ENCODE assay signal across 8 mouse cellular contexts in genomic region chr6:148211897-148212680, GRCm38 (mm10). TPM values are rescaled to one million over a fixed set of nuclear protein-coding genes. Genes with fewer than 3 reads are reported as not detected.
DNase-seq lines count a peak whose midpoint lies in the region; ATAC-seq and TF ChIP-seq lines count a peak whose summit lies in the region.

Gene Ergic2 (minus strand): TSS chr6:148212374.

- peak within 1 kb of the TSS; percentile 99 for H3K4me3 ChIP-seq in bone marrow macrophage, adult 2 months (ENCODE audit: insufficient read depth, low read length)
- H3K4me3 ChIP-seq in embryonic fibroblast, embryonic 13.5 days (ENCODE audit: insufficient read depth, low read length) = peak within 1 kb of the TSS; percentile 92
- peak within 1 kb of the TSS; percentile 84 for H3K4me3 ChIP-seq in kidney, embryonic 14.5 days (ENCODE audit: low read length)
- H3K4me3 ChIP-seq in limb, embryonic 15.5 days = peak within 1 kb of the TSS; percentile 86

- no peaks in the 10 kb centered on the region for H3K9me3 ChIP-seq in kidney, embryonic 14.5 days (ENCODE audit: control insufficient read depth, low read length)
- no peaks in the 10 kb centered on the region for H3K9me3 ChIP-seq in limb, embryonic 15.5 days

- TF ChIP-seq CTCF in bone marrow macrophage, adult 2 months (IDR thresholded peaks at IDR 0.05; ENCODE audit: low read depth, low read length) = no peak
- no peak for TF ChIP-seq CTCF in embryonic fibroblast, embryonic 13.5 days (IDR thresholded peaks at IDR 0.05; ENCODE audit: borderline replicate concordance, insufficient read depth, low read length)

- peak within 1 kb of the TSS; percentile 75 for H3K4me2 ChIP-seq in kidney, embryonic 14.5 days (replicated peaks; ENCODE audit: low read depth, low read length)
- peak within 1 kb of the TSS; percentile 61 for H3K4me2 ChIP-seq in limb, embryonic 15.5 days

- peak; percentile 100 for DNase-seq in A20 (ENCODE audit: low read depth, low spot score)
- DNase-seq in heart, adult 9 months (ENCODE audit: low spot score in 2 of 2) = peak; percentile 97 to 99
- DNase-seq in monocyte, adult 2 months (ENCODE audit: low read depth in 1 of 2, low spot score in 2 of 2) = peak; percentile 96 to 97
- peak; percentile 98 to 99 for DNase-seq in spleen, postnatal 36 days (ENCODE audit: low spot score in 2 of 2)

- H3K9ac ChIP-seq in kidney, embryonic 14.5 days (ENCODE audit: low read depth, low read length) = peak within 1 kb of the TSS; percentile 80
- peak within 1 kb of the TSS; percentile 96 for H3K9ac ChIP-seq in limb, embryonic 15.5 days

- ATAC-seq in kidney, embryonic 14.5 days (ENCODE audit: low FRiP score, low TSS enrichment) = peak; percentile 99
- ATAC-seq in limb, embryonic 15.5 days (ENCODE audit: insufficient number of reproducible peaks, low FRiP score, low TSS enrichment, low read depth) = peak; percentile 98

- peak; percentile 83; the same call in 1 of the 2 replicates for TF ChIP-seq POLR2A in bone marrow macrophage, adult 2 months (IDR thresholded peaks at IDR 0.05; ENCODE audit: borderline replicate concordance, low read depth, low read length)
- peak; percentile 74 for TF ChIP-seq POLR2A in embryonic fibroblast, embryonic 13.5 days (IDR thresholded peaks at IDR 0.05; ENCODE audit: low read depth, low read length)

- peaks cover 5% of the 10 kb centered on the region for H3K4me1 ChIP-seq in bone marrow macrophage, adult 2 months (ENCODE audit: control insufficient read depth, insufficient read depth, low read length)
- peaks cover 4% of the 10 kb centered on the region; the same call in 1 of the 2 replicates for H3K4me1 ChIP-seq in embryonic fibroblast, embryonic 13.5 days (ENCODE audit: control insufficient read depth, insufficient read depth, low read length)
- H3K4me1 ChIP-seq in kidney, embryonic 14.5 days (ENCODE audit: control insufficient read depth, insufficient read depth, low read length) = peaks cover 5% of the 10 kb centered on the region; the same call in 1 of the 2 replicates
- peaks cover 8% of the 10 kb centered on the region; the same call in 1 of the 2 replicates for H3K4me1 ChIP-seq in limb, embryonic 15.5 days

- no peaks in the 10 kb centered on the region for H3K36me3 ChIP-seq in kidney, embryonic 14.5 days (ENCODE audit: control insufficient read depth, insufficient read depth, low read length)
- H3K36me3 ChIP-seq in limb, embryonic 15.5 days = no peaks in the 10 kb centered on the region

- peak within 1 kb of the TSS; percentile 82 for H3K27ac ChIP-seq in bone marrow macrophage, adult 2 months (ENCODE audit: insufficient read depth, low read depth, low read length)
- H3K27ac ChIP-seq in embryonic fibroblast, embryonic 13.5 days (ENCODE audit: insufficient read depth, low read length) = peak within 1 kb of the TSS; percentile 49
- peak within 1 kb of the TSS; percentile 86 for H3K27ac ChIP-seq in kidney, embryonic 14.5 days (ENCODE audit: low read depth, low read length)
- H3K27ac ChIP-seq in limb, embryonic 15.5 days = peak within 1 kb of the TSS; percentile 88

- WGBS in kidney, embryonic 14.5 days = under 1% methylated on average over 61 of the region's 61 CpGs
- WGBS in limb, embryonic 15.5 days = under 1% methylated on average over 61 of the region's 61 CpGs

- no peaks in the 10 kb centered on the region for H3K27me3 ChIP-seq in kidney, embryonic 14.5 days (ENCODE audit: control insufficient read depth, insufficient read depth, low read length)
- no peaks in the 10 kb centered on the region for H3K27me3 ChIP-seq in limb, embryonic 15.5 days

RNA-seq across cellular contexts. Expression of gene Ergic2, which starts in this region (rescaled TPM):
- 62.4 and 72.2 TPM in 2 replicates for polyA plus RNA-seq in bone marrow macrophage, adult 2 months (2012; ENCODE audit: insufficient read depth, insufficient read length, missing spikeins)
- 124 and 152 TPM in 2 replicates for polyA plus RNA-seq in embryonic fibroblast, embryonic 13.5 days (2011; ENCODE audit: insufficient read length, low read depth, missing spikeins)
- 236 and 245 TPM in 2 replicates for polyA plus RNA-seq in kidney, embryonic 14.5 days (2014; fragmentation: Nextera tagmentation; extraction: Ambion mirVana)
- polyA plus RNA-seq in limb, embryonic 15.5 days (2015; fragmentation: Nextera tagmentation; extraction: Ambion mirVana) = 198 and 205 TPM in 2 replicates

Comparison
In these comparisons a context has a peak if more than half of its experiments do, and no peak if none do; other contexts are left out.
1. Peak in every context shown above with its lines: DNase-seq, ATAC-seq, H3K4me3 ChIP-seq and H3K27ac ChIP-seq.